Mouse (Mus musculus) left cerebral cortex, postnatal 36 days (tissue): ENCODE results near the gene Fbn1. TPM values are rescaled to one million over a fixed set of nuclear protein-coding genes. Genes with fewer than 3 reads are reported as not detected.

Experiments
- DNase-seq, 2 experiments: peaks; one replicate each; pipeline ENCODE4 v3.0.0; 2021 to 2022; ENCODE audit warnings: low spot score in 2 of 2, mixed read lengths in 1 of 2
- intact Hi-C: fragments of 180-260 bp; cut with DNase I; formaldehyde crosslinking; loops from one replicate; pipeline ENCODE4 v1.15.1; 2025
- total RNA-seq, 2 experiments: library from RNA; stranded (reverse); gene quantifications; 2 replicates each; pipeline ENCODE4 v1.2.3; 2021

Fbn1 gene
- total RNA-seq, 2 experiments from 2014 or later, result 3.7 to 6.7 TPM

DNA sequence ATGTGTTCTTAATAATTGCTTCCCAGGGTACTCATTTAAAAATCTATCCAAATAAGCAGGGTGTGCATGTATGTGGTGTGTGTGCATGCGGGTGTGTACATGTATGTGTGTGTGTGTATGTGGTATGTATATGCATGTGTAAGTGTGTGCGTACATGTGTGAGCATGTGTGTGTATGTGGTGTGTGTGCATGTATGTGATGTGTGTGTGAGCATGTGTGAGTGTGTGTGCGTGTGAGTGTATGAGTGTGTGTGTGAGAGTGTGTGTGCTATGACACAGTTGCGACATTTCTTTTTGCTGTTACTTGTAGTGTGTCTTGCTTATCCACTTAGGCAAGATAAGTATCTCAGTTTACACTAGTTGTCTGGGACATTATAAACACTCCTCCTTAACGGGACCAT lies 151.7 kb downstream of the Fbn1 start:
- intact Hi-C loops, result no loop called here
- DNase-seq, result no peak

DNA sequence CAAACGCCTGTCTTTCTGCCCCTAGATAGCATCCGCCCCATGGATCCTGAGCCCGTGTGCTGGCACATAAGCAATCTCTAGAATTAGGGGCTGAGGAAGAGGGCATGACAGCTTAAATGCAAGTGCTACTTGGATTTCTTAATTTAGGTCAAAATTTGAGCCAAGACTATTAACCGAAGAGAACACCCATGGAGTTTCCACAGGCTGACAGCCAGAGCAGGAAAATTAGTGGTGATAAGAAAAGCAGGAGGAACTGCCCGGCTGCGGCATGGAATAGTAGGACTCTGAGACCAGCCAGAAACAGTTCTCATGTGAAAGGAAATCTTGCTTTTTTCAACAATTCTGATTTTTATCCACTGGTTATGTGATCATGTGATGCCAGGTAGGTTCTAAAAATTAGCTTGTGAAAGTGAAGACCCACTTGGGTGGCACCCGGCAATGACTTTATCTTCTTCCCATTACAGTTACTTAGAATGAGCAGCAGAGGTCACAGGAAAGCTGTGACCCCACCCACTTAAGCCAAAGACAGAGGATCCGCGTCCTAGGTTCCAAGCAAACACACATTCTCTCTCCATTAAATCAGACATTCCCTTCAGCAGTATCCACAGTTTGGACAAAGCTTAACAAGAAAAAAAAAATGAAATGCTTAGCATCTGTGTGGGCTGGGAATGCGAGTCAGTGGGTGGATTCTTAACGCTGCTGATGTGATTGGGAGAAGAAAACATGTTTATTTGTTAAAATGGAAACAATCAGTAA lies 152.4 kb downstream of the Fbn1 start:
- DNase-seq, result no peak
- intact Hi-C loops, result no loop called here

DNA sequence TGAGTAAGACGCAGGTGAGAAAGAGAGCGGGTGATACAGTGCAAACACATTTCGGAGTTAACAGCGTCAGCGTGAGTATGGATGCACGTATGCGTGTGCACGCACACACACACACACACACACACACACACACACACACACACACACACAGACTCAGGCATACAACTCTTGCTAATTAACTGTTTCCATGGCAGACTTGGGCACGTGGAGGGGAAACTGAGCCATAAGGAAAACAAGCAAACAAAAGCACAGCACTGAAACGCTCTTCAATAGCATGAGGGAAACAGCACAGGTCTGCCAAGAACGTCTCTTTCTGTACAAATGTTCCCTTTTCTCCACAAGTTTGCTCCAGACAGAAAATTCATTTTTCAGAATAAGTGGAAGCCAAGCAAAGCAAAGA lies 153.2 kb downstream of the Fbn1 start:
- no peak for DNase-seq
- intact Hi-C loops, result no loop called here

DNA sequence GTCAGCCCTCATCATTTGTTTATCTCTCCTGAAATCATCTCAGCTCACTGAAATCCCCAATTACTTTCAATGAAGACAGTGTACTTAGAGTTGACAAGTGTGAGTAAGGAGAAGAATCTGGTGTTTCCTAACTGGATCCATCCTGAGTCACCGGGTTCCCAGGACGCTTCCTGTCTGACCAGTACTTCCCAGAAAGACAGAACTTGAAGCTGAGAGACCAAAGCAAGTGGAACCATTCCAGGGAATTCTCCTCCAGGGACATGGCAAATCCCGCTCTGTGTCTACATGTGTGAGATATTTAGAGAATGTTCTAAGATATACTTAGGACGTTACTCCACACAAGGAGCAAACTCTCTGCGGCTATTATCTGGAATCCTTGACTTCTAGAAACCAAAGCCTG lies 158.6 kb downstream of the Fbn1 start:
- intact Hi-C loops, result no loop called here
- no peak for DNase-seq

DNA sequence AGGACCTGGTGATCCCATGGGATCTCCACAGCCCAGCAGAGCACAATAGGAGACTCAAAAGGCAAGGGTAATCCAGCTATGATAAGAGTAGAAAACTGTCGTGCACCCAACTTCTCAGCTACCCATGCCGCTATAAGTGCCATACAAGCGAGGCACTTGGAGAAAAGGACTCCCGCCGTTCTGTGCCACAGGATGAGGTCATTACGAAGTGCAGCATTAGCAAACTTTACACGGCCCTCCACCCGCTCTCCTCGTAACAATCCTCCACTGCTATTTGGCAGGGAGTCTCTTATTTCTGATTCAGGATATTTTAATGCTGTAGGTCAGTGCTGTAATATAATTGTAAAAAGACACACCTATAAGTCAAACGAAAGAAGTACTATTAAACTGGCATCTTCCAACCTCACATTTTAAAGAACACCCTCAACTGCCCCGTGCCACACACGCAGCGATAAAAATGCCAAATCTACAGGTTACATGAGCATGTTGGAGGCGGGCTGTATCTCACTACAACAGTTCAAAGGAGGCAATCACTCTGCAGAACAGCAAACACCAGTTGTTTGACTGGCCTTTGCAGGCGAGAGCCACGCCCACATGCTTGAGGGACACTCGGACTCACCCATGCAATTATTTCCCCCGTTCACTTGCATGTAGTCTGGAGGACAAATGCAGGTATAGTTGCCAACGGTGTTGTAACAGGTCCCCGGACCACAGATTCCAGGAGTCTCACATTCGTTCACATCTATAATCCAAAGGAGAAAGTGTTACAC lies 165.4 kb downstream of the Fbn1 start:
- intact Hi-C loops, result no loop called here
- DNase-seq, result no peak

DNA sequence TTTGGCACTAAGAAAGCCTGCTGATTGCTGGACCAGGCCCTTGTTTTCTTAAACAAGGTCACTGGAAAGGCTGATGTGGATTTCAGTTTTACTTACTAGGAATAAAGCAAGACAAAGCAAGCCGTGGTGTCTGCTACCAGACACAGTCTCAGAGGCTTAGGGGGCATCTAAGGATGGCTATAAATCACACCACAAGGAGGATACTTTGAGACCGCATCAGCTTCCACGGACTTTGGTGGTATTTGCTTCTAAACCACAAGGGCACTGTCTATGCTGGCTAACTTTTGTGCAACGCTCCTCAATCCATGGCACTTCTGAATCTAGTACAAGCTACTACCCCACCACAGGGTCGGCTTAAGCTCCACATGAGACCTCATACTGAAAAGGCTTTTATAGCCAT lies 167.4 kb downstream of the Fbn1 start:
- intact Hi-C loops, result no loop called here
- no peak for DNase-seq

DNA sequence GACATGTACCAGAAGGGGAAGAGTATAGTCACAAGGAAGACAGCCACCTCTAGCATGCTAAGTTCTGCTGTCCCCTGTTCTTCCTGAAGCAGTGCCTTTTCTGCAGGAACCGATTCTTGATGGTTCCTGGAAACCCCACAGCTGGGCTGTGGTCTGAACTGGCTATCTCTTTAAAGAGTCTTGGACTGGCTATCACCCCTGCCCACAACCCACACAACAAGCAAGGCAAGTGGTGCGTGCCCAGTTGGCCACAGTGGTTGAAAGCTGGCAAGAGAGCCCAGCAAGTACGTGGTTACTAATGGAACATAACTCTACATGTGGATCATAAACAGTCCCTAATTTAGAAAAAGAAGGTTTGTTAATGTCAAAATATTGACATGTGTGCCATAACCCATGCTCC lies 170.6 kb downstream of the Fbn1 start:
- intact Hi-C loops, result no loop called here
- DNase-seq, result no peak

DNA sequence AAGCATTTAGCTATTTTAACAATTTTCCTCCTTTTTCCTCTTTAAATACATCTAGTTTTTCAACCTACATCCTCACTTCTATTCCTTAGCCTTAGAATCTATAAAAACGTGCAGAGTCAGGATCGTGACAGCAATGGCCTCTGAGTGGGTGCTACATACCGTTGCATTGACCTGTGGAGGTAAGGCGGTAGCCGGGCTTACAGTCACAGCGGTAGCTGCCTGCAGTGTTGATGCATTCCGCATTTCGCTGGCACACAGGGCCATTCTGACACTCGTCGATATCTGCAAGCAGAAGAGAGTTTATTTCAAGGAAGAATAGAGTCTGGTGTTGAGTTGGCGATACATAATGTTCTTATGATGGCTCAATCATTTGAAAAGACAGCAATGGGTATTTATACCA lies 172.6 kb downstream of the Fbn1 start:
- intact Hi-C loops, result loop anchor here (2.0 kb wide), 1 partner anchor 264 kb away; no protein-coding TSS in a partner anchor

DNA sequence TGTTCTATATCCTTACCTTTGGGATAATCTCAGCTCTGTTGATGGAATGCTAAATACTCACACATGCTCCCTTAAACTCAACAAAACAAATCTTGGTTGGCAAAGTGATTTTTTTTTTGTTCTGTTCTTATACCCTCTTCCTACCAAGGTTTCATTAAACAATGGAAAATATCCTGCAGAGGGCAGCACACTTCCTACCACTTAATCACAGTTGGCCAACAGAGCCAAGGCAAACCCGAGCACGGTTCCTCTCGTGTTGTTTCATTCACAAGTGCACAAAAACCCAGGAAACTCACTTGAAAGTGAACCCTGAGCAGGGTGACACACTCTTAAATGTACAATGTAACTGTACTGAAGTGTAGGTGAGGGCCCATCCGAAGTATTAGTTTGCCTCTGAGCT lies 173.6 kb downstream of the Fbn1 start:
- intact Hi-C loops, result loop anchor here (2.0 kb wide), 1 partner anchor 265 kb away; no protein-coding TSS in a partner anchor
- no peak for DNase-seq

More for the DNA sequence above, 172.6 kb downstream of the Fbn1 start:
- no peak for DNase-seq

DNA sequence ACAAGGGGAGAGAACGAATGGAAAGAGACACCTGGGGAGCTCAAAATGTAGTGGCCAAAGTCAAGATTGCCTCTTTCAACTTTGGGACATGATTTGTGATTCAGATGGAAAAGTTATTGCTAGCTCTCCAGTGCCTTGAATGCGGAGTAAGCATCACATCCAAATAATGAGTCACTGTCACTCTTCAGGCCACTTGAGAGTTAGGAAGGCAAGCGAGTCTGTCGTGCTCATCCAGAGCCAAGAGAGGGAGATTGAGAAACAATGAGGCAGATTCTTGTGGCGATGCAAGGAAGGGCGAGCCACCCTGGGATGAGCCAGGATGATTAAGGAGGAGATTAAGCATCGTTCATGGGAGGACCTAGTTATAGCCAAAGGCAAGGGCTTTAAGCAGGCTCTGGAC lies 176.2 kb downstream of the Fbn1 start:
- intact Hi-C loops, result no loop called here
- DNase-seq, result no peak

DNA sequence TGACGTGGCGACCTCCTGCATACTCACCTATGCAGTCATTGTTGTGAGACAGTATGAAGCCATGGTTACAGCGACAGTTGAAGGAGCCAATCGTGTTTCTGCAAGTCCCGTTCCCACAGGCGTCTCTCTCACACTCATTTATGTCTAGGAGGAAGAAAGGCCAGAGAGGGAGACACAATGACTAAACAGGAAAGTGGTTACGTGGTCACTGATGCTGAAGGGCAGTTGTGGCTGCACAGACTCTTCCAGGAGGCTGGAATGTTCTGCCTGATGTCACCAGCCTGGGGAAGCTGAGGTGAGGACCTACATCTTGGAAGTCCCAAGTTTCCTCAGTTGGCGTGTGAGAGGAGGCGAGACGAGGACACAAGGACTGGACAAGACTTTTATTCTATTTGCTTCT lies 177.3 kb downstream of the Fbn1 start:
- no peak for DNase-seq
- intact Hi-C loops, result no loop called here

DNA sequence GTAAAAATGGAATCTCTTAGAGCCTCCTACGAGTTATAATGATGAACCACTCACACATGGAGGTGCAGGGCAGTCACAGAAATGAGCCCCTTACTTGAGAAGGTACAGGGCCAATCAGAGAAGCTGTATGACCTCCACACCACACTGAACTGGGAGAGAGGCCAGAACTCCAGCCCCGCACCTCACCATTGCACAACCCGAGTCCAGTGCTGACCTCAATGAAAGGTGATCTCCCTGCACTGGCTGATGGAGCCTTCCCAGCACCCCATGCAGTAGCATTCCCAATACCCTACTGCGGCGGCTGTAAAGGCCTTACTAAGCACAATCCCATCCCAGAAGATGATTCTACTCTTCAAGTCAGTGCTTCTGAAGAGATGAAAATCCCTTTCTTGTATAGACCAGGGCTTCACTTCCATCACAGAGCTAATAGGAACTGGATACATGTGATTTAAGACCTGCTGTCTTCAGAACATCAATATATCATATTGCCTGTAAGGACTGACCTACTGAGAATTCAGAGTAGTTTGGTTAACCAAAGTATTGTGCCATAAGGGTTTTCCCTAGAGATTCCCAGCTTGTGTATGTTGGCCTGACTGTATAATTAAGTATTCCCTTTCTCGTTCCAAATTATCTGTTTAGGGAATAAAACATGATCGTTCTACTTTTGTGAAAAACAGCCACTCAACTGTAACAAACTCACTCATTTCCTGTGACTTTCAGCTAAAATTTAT lies 182.5 kb downstream of the Fbn1 start:
- intact Hi-C loops, result no loop called here
- DNase-seq, result no peak

DNA sequence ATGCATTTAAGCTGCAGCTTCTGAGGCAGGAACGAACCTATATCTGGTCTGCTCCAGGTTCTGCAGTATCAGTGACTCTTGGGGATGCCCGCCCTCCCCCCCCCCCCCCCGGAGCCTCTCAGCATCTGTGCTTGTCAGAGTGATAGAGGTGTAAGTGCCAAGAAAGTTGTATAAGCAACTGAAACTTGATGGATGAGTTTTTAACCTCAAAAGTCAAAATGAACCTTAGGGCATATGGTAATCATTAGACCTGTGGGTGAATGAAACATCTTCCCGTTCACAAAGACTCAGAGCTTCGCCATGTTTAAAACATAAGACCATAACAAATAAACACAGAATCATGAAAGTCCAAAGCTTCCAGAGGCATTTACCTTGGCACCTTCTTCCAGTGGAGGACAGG lies 183.3 kb downstream of the Fbn1 start:
- intact Hi-C loops, result no loop called here
- DNase-seq, result no peak

DNA sequence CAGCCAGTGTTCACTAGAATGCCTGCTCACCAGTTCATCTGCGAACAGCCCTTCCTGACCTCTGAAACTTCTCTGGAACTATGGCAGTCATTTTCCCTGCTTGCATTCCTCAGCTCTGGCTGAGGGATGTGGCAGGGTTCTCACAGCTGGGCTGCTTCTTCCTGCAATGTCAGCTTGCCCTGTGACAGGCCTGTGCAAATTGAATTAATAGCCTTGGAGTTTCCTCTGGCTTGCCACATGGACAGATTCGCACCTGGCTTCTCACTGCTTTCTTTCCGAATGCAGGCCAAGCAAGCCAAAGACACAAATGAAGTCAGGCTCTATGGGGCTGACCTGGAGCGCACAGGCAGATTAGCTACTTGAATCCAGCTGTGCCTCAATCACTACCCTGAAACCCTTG lies 184.4 kb downstream of the Fbn1 start:
- intact Hi-C loops, result no loop called here
- no peak for DNase-seq

DNA sequence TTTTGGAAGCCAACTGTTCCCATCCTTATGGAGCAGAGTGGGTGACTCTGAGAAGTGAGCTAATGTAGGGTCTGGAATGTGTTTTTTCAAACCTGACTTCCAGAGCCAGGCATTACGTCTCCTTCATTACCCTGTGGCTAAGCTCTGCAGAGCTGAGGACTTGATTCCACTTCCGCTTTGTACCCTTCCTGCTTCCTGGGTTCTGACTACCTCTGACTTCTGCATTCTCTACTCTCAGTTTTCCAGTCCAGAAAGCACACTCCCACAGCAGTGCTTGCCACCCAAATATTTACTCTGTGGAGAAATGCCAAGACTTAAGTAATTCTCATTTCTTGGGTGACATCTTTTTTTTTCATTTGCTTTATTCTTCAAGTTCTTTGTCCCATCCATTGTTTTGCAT lies 185.2 kb downstream of the Fbn1 start:
- intact Hi-C loops, result no loop called here
- DNase-seq, result no peak

DNA sequence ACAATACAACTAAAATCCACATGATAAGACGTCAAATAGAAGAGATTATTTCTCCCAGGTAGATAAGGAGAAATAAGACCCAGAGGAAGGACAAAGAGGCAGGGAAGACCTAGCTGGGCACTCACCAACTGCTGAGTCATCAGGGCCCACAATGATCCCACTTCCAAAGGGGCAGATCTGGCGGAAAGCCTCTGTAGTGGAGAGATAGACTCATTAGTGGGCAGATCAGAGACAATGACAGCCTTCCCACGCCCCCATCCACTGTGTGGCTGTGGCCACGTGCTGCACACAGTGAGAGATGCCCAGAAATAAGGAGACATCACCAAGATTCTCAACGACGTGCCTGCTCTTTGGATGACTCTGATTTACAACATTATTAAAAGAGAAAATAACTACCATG lies 186.7 kb downstream of the Fbn1 start:
- intact Hi-C loops, result no loop called here
- no peak for DNase-seq

DNA sequence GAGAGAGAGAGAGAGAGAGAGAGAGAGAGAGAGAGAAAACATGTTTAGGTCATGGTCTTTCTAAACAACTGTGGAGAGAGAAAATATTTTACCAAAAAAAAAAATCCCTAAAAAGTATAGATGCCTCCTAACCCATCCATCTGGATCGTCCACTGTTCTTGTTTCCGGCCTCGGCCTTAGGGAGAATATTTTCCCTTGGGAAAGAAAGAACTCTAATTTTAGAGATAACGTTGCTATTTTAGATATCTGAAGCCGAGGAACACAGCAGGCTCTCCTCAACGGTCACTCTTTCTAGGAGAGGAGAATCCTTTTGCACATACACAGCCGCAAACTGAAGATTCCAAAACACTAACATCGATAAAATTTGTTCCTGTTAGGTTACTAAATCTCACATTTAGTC lies 188.1 kb downstream of the Fbn1 start:
- DNase-seq, result no peak
- intact Hi-C loops, result no loop called here

DNA sequence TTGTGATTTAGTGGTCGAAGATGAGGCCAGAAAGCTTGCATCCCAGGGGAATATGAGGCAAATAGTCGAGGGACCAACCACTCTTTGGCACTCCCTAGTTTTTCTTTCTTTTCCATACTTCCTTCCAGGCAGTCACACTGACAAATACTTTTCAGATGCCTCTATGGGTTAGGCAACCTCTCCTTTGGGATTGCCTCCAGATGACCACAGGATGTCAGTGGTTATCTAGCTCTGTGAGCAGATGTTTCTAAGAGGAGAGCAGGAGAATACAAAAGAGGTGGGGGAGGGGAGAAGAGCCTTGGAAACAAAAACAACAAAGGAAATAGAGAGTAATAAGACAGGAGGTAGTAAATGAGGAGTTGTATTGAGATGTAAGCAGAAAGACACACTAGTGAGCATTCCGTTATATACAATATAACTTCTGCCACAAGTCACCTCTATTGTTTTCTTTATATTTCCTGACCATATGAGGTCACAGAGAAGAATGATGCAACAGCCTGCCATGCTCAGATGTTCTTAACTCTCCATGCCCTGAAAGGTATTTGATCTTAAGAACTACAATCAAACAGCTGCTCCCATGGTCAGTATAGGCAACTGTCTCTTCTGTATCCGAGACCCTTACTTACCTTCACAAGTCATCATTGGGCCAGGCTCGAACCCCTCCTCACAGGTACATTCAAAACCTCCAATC lies 189.3 kb downstream of the Fbn1 start:
- no peak for DNase-seq
- intact Hi-C loops, result no loop called here

DNA sequence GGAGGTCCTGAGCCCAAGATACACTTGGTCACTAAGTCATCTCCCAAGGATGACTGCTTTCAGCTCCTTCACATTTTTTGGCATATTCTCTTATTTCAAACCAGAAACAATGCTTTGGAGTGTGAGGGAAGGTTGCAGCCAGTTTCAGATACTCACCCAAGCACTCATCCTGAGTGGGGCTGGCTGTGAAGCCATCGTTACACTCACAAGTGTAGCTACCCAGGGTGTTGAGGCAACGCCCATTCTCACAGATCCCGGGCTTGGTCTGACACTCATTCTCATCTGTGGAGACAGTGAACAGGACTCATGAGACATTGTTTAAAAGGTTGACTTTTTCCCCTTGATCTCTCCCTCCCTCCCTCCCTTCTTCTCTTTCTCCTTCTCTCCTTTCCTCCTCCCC lies 192.6 kb downstream of the Fbn1 start:
- no peak for DNase-seq
- intact Hi-C loops, result no loop called here
